Mouse (Mus musculus) intestine, embryonic 14.5 days (tissue): Measurements from ENCODE around the gene Slc7a8. TPM values are rescaled to one million over a fixed set of nuclear protein-coding genes. Genes with fewer than 3 reads are reported as not detected.

Experiments used
- ATAC-seq: fragments of 200-750 bp; cut with Nextera tagmentation; replicated peaks from 2 replicates; pipeline ENCODE4 v1.8.0; 2017; ENCODE audit warnings: low read depth, moderate number of reproducible peaks, moderate TSS enrichment, moderate library complexity; ENCODE audit not compliant: low FRiP score, low TSS enrichment
- DNase-seq: peaks from one replicate; pipeline ENCODE4 v3.0.0-alpha.2; 2018; ENCODE audit warnings: low spot score
- H3K27ac ChIP-seq: fragments of 300-500 bp; sonication (generic); 2 replicates; pipeline ENCODE4 v1.5.1; 2014; ENCODE audit warnings: low read depth, mild to moderate bottlenecking, control low read depth
- H3K27me3 ChIP-seq: fragments of 300-500 bp; sonication (generic); replicated peaks from 2 replicates; pipeline ENCODE4 v1.6.1; 2014; ENCODE audit warnings: low read length, control low read depth; ENCODE audit not compliant: control insufficient read depth, insufficient read depth
- H3K36me3 ChIP-seq: fragments of 300-500 bp; sonication (generic); 2 replicates; pipeline ENCODE4 v1.6.1; 2014; ENCODE audit warnings: low read length, control low read depth; ENCODE audit not compliant: control insufficient read depth, insufficient read depth
- H3K4me1 ChIP-seq: fragments of 300-500 bp; sonication (generic); replicated peaks from 2 replicates; pipeline ENCODE4 v1.6.1; 2014; ENCODE audit warnings: low read length, control low read depth, mixed read lengths; ENCODE audit not compliant: control insufficient read depth, insufficient read depth
- H3K4me2 ChIP-seq: fragments of 300-500 bp; sonication (generic); 2 replicates; pipeline ENCODE4 v1.6.1; 2014; ENCODE audit warnings: low read length
- H3K4me3 ChIP-seq: fragments of 300-500 bp; sonication (generic); 2 replicates; pipeline ENCODE4 v1.5.1; 2014; ENCODE audit warnings: low read depth, low read length, control low read depth, mixed read lengths
- H3K9ac ChIP-seq: fragments of 300-500 bp; sonication (generic); 2 replicates; pipeline ENCODE4 v1.6.1; 2014; ENCODE audit warnings: mild to moderate bottlenecking, low read length
- H3K9me3 ChIP-seq: fragments of 300-500 bp; sonication (generic); 2 replicates; pipeline ENCODE4 v1.6.1; 2016; ENCODE audit warnings: low read length, control low read depth; ENCODE audit not compliant: control insufficient read depth
- WGBS: fragments of 180-500 bp; shearing (Covaris S2); extraction: QIAGEN DNeasy Blood & Tissue Kit; methylation state at CpG from one replicate; pipeline ENCODE4 v1.1.7; 2014; 5-methylcytosine and 5-hydroxymethylcytosine counted together
- polyA plus RNA-seq: library from polyadenylated mRNA; unstranded; fragments of >200 nt; fragmentation: Nextera tagmentation; extraction: Ambion mirVana; gene quantifications from 2 replicates; pipeline ENCODE4 v1.2.1, GENCODE M21; 2014

Slc7a8 gene
- polyA plus RNA-seq, 1 experiment from 2014 or later = 26.7 TPM

GRCm38 (mm10) chr14:54712074-54712473, 69.7 kb downstream of the Slc7a8 start, which contains the start of gene Cebpe:
Gene Cebpe (minus strand): TSS chr14:54712174.
- Histone ChIP-seq H3K27me3 (no peaks in the 10 kb centered on the region), H3K9me3 (no peaks in the 10 kb centered on the region), H3K9ac (no peak within 1 kb of the TSS), H3K27ac (no peak within 1 kb of the TSS), H3K4me3 (no peak within 1 kb of the TSS), H3K4me2 (no peak within 1 kb of the TSS), H3K4me1 (no peaks in the 10 kb centered on the region), H3K36me3 (no peaks in the 10 kb centered on the region)
- 85% methylated on average over 7 of the region's 7 CpGs for WGBS
- DNase-seq = no peak
- no peak for ATAC-seq

DNA sequence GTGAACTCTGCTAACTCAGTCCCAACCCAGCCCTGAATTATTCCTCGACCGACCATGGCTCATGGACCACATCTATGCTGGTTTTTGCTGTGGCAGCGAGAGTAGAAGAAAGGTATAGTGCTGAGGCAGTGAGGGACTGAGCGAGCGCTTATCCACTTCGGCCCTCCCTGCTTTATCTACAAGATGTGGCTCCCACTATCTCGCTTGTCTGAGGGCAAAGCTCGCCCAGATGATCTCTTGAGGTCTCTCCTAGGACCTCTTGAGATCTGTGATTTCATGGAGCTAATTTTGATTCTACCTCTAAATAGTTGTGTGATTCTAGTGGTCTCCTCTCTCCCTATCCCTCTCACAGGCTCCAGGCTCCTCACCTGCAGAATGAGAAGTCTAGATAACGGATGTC, 72.7 kb downstream of the Slc7a8 start:
- Histone ChIP-seq H3K4me2 (no peak overlapping the region), H3K9me3 (no peaks in the 10 kb centered on the region), H3K4me3 (no peak overlapping the region), H3K9ac (no peak overlapping the region), H3K27me3 (no peaks in the 10 kb centered on the region), H3K27ac (no peak overlapping the region), H3K36me3 (no peaks in the 10 kb centered on the region), H3K4me1 (no peaks in the 10 kb centered on the region)
- ATAC-seq (no peak), DNase-seq (no peak)
- 79% methylated on average over 9 of the region's 9 CpGs for WGBS

GRCm38 (mm10) chr14:54706589-54707320, 75.0 kb downstream of the Slc7a8 start:
- no peaks in the 10 kb centered on the region for H3K27me3 ChIP-seq
- 49% methylated on average over 17 of the region's 17 CpGs for WGBS
- H3K4me2 ChIP-seq = no peak overlapping the region
- H3K4me1 ChIP-seq = no peaks in the 10 kb centered on the region
- H3K9me3 ChIP-seq = no peaks in the 10 kb centered on the region
- ATAC-seq = no peak
- no peak overlapping the region for H3K9ac ChIP-seq
- no peak overlapping the region for H3K4me3 ChIP-seq
- no peaks in the 10 kb centered on the region for H3K36me3 ChIP-seq
- no peak for DNase-seq
- no peak overlapping the region for H3K27ac ChIP-seq

- Histone ChIP-seq H3K36me3 (no peaks in the 10 kb centered on the region), H3K9ac (no peak overlapping the region), H3K4me2 (no peak overlapping the region), H3K27ac (no peak overlapping the region), H3K4me1 (no peaks in the 10 kb centered on the region), H3K27me3 (no peaks in the 10 kb centered on the region), H3K9me3 (no peaks in the 10 kb centered on the region), H3K4me3 (no peak overlapping the region)
- 39% methylated on average over 5 of the region's 5 CpGs for WGBS
- no peak for ATAC-seq
- DNase-seq = no peak
These were observed 75.9 kb downstream of the Slc7a8 start for GRCm38 (mm10) chr14:54705844-54706243.

- DNase-seq (no peak), ATAC-seq (no peak)
- Histone ChIP-seq H3K9me3 (no peaks in the 10 kb centered on the region), H3K9ac (no peak overlapping the region), H3K4me1 (no peaks in the 10 kb centered on the region), H3K27me3 (no peaks in the 10 kb centered on the region), H3K4me2 (no peak overlapping the region), H3K4me3 (no peak overlapping the region), H3K36me3 (no peaks in the 10 kb centered on the region), H3K27ac (no peak overlapping the region)
- WGBS = 58% methylated on average over 10 of the region's 10 CpGs
These were observed 78.5 kb downstream of the Slc7a8 start for GRCm38 (mm10) chr14:54703207-54703606.

DNA sequence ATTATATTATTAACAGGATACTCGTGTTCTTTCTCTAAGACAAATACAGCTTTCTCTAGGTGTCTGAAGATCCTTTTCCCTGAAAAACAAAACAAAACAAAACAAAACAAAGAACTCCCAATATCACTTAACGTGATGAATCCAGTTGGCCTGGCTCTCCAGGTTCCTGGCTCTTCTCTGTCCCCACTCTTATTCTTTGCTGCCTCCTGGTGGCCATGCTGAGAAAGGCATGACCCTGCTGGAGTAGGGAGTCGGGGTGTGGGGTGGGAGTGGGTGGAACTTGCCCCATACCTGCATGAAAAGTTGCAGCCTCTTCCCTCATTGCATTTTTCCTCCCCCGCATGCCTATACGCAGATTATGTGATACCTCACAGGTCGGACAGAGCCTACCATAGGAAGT, 80.4 kb downstream of the Slc7a8 start:
- ATAC-seq (no peak; the same call in 1 of the 2 replicates), DNase-seq (peak; percentile 89)
- H3K4me2 ChIP-seq = no peak overlapping the region
- H3K9me3 ChIP-seq = no peaks in the 10 kb centered on the region
- no peaks in the 10 kb centered on the region for H3K36me3 ChIP-seq
- no peak overlapping the region for H3K9ac ChIP-seq
- H3K27ac ChIP-seq = no peak overlapping the region
- H3K4me3 ChIP-seq = no peak overlapping the region
- 6% methylated on average over 6 of the region's 6 CpGs for WGBS
- no peaks in the 10 kb centered on the region for H3K4me1 ChIP-seq
- no peaks in the 10 kb centered on the region for H3K27me3 ChIP-seq

DNA sequence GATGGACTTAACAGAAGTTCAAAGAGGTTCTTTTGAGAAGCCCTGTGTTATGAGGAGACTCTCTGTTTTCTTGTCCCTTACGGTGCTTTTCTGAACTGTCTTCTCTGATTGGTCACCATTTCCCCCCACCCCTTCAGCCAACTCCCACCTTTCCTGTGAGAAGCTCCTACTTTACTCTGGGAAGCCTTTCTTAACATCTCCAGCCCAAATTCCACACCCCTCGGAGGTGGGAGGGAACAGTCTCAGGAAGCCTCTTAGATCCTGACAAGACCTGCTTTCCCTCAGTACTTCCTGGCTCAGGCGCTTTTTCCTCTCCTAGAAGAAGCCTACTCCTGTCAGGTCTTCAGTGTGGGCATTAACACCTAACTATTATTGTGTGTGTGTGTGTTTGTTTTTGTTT, 82.2 kb downstream of the Slc7a8 start:
- Histone ChIP-seq H3K27me3 (no peaks in the 10 kb centered on the region), H3K9ac (no peak overlapping the region), H3K4me2 (no peak overlapping the region), H3K9me3 (no peaks in the 10 kb centered on the region), H3K4me3 (no peak overlapping the region), H3K36me3 (no peaks in the 10 kb centered on the region), H3K27ac (no peak overlapping the region), H3K4me1 (no peaks in the 10 kb centered on the region)
- WGBS = 35% methylated on average over 3 of the region's 3 CpGs
- ATAC-seq = no peak
- DNase-seq = no peak

GRCm38 (mm10) chr14:54698733-54699132, 83.0 kb downstream of the Slc7a8 start, which contains the start of gene Gm29776:
Gene Gm29776 (minus strand): TSS chr14:54698833.
- H3K36me3 ChIP-seq = 0 out of 2 replicates have a peak, but pooled peaks cover under 1% of the 10 kb centered on the region
- ATAC-seq = no peak
- H3K4me2 ChIP-seq = no peak within 1 kb of the TSS
- H3K27me3 ChIP-seq = no peaks in the 10 kb centered on the region
- no peak within 1 kb of the TSS for H3K9ac ChIP-seq
- no peak for DNase-seq
- WGBS = 70% methylated on average over 4 of the region's 4 CpGs
- H3K4me1 ChIP-seq = no peaks in the 10 kb centered on the region
- no peak within 1 kb of the TSS for H3K27ac ChIP-seq
- H3K4me3 ChIP-seq = no peak within 1 kb of the TSS
- no peaks in the 10 kb centered on the region for H3K9me3 ChIP-seq

DNA sequence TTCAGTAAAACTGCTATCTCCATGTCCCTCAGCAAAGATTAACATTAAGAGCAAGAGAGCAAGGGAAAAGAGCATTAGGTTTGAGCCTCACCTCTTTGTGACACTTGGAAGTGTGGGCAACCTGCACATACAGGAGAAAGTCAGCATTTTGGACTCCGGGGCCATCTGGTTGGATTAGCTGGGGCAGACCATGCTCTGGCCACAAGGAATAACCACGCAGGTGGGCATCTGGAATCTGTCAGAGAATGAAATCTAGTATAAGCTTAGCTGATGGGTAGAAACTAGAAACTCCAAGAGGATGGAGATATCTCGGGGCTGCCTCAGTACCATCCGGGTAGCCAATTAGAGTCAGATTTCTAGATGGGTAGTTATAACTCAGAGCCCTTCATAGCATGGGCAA, 85.0 kb downstream of the Slc7a8 start:
- no peak overlapping the region for H3K4me3 ChIP-seq
- WGBS = 63% methylated on average over 4 of the region's 4 CpGs
- DNase-seq (no peak), ATAC-seq (no peak)
- no peaks in the 10 kb centered on the region for H3K4me1 ChIP-seq
- no peaks in the 10 kb centered on the region for H3K9me3 ChIP-seq
- H3K36me3 ChIP-seq = peaks cover 14% of the 10 kb centered on the region; the same call in 1 of the 2 replicates
- H3K9ac ChIP-seq = no peak overlapping the region
- no peak overlapping the region for H3K27ac ChIP-seq
- no peak overlapping the region for H3K4me2 ChIP-seq
- H3K27me3 ChIP-seq = no peaks in the 10 kb centered on the region
